Mouse (Mus musculus) spleen, adult 2 months (tissue): ENCODE data around the gene Mcm3. TPM values are rescaled to one million over a fixed set of nuclear protein-coding genes. Genes with fewer than 3 reads are reported as not detected.

Experiments used
- DNase-seq, 2 experiments: peaks; one replicate each; pipeline versions ENCODE4 v3.0.0 to v3.0.0-alpha.2; 2012 to 2021; ENCODE audit warnings: low spot score in 2 of 2, low read depth in 1 of 2
- H3K27ac ChIP-seq: fragments of 200-500 bp; 2 replicates; pipeline ENCODE4 v1.5.1; 2012; ENCODE audit warnings: low read length, inconsistent platforms; ENCODE audit not compliant: insufficient read depth
- H3K27me3 ChIP-seq: fragments of 200-500 bp; 2 replicates; pipeline ENCODE4 v1.6.1; 2012; ENCODE audit warnings: mild to moderate bottlenecking, moderate library complexity, low read length, inconsistent platforms; ENCODE audit not compliant: control insufficient read depth, insufficient read depth
- H3K36me3 ChIP-seq: fragments of 200-500 bp; 2 replicates; pipeline ENCODE4 v1.6.1; 2012; ENCODE audit warnings: mild to moderate bottlenecking, low read length, inconsistent platforms; ENCODE audit not compliant: control insufficient read depth, insufficient read depth
- H3K4me1 ChIP-seq: fragments of 200-500 bp; 2 replicates; pipeline ENCODE4 v1.6.1; 2011; ENCODE audit warnings: inconsistent platforms; ENCODE audit not compliant: control insufficient read depth, insufficient read depth, insufficient read length
- H3K4me3 ChIP-seq: fragments of 200-500 bp; 2 replicates; pipeline ENCODE4 v1.5.1; 2011; ENCODE audit warnings: mild to moderate bottlenecking, inconsistent platforms; ENCODE audit not compliant: insufficient read depth, insufficient read length; ENCODE audit errors: extremely low read depth
- CTCF ChIP-seq: fragments of 200-500 bp; IDR thresholded peaks from 2 replicates; pipeline ENCODE4 v1.5.1; 2011; ENCODE audit warnings: mild to moderate bottlenecking, inconsistent platforms; ENCODE audit not compliant: insufficient read depth, insufficient read length, insufficient replicate concordance; ENCODE audit errors: extremely low read depth
- POLR2A ChIP-seq: fragments of 200-500 bp; IDR thresholded peaks from 2 replicates; pipeline ENCODE4 v1.6.1; 2011; ENCODE audit warnings: low read depth, low read length, inconsistent platforms
- WGBS: fragments of 180-500 bp; shearing (Covaris S2); methylation state at CpG from one replicate; pipeline ENCODE4 v1.1.7; 2018; 5-methylcytosine and 5-hydroxymethylcytosine counted together
- polyA plus RNA-seq: library from polyadenylated mRNA; depleted of rRNA; stranded (reverse); fragments of >200 nt; gene quantifications from 2 replicates; pipeline ENCODE4 v1.2.3, GENCODE M21; 2012

Mcm3 gene
- polyA plus RNA-seq, 1 experiment = 22.6 TPM

- Histone ChIP-seq H3K4me1 (no peaks in the 10 kb centered on the region), H3K27ac (no peak overlapping the region), H3K27me3 (no peaks in the 10 kb centered on the region), H3K4me3 (no peak overlapping the region), H3K36me3 (no peaks in the 10 kb centered on the region)
- WGBS = 86% methylated on average over 7 of the region's 7 CpGs
- DNase-seq = no peak
- no peak for TF ChIP-seq POLR2A
- TF ChIP-seq CTCF = no peak
Measured at GRCm38 (mm10) chr1:20856924-20857902, 37.1 kb upstream of the Mcm3 start.

GRCm38 (mm10) chr1:20839911-20840310, 19.8 kb upstream of the Mcm3 start:
- WGBS = 65% methylated on average over 3 of the region's 3 CpGs

GRCm38 (mm10) chr1:20836551-20837125, 16.5 kb upstream of the Mcm3 start:
- H3K36me3 ChIP-seq = no peaks in the 10 kb centered on the region
- H3K27ac ChIP-seq = no peak overlapping the region
- H3K4me3 ChIP-seq = no peak overlapping the region
- no peak for DNase-seq
- WGBS = 90% methylated on average over 3 of the region's 3 CpGs
- TF ChIP-seq POLR2A (no peak), CTCF (no peak)
- no peaks in the 10 kb centered on the region for H3K4me1 ChIP-seq
- no peaks in the 10 kb centered on the region for H3K27me3 ChIP-seq

More at GRCm38 (mm10) chr1:20839911-20840310, 19.8 kb upstream of the Mcm3 start:
- Histone ChIP-seq H3K4me3 (no peak overlapping the region), H3K27ac (no peak overlapping the region), H3K27me3 (no peaks in the 10 kb centered on the region), H3K4me1 (no peaks in the 10 kb centered on the region), H3K36me3 (no peaks in the 10 kb centered on the region)
- DNase-seq = no peak
- TF ChIP-seq POLR2A = no peak

GRCm38 (mm10) chr1:20833141-20833511, 13.0 kb upstream of the Mcm3 start:
- WGBS = 85% methylated on average over 4 of the region's 4 CpGs
- no peak for DNase-seq
- Histone ChIP-seq H3K4me3 (no peak overlapping the region), H3K27ac (no peak overlapping the region), H3K27me3 (no peaks in the 10 kb centered on the region), H3K4me1 (no peaks in the 10 kb centered on the region), H3K36me3 (no peaks in the 10 kb centered on the region)
- TF ChIP-seq POLR2A = no peak
- no peak for TF ChIP-seq CTCF

- no peak for DNase-seq
- Histone ChIP-seq H3K27me3 (no peaks in the 10 kb centered on the region), H3K27ac (no peak overlapping the region), H3K36me3 (no peaks in the 10 kb centered on the region), H3K4me1 (no peaks in the 10 kb centered on the region), H3K4me3 (no peak overlapping the region)
- 88% methylated on average over 5 of the region's 5 CpGs for whole genome bisulfite sequencing
- no peak for TF ChIP-seq POLR2A
- no peak for TF ChIP-seq CTCF
Measured at GRCm38 (mm10) chr1:20832473-20833140, 12.5 kb upstream of the Mcm3 start.

- no peak for DNase-seq
- H3K36me3 ChIP-seq = no peaks in the 10 kb centered on the region
- no peak overlapping the region for H3K4me3 ChIP-seq
- 84% methylated on average over 1 of the region's 1 CpGs for WGBS
- no peaks in the 10 kb centered on the region for H3K4me1 ChIP-seq
- TF ChIP-seq POLR2A (no peak), CTCF (no peak)
- no peak overlapping the region for H3K27ac ChIP-seq
- no peaks in the 10 kb centered on the region for H3K27me3 ChIP-seq
Measured at GRCm38 (mm10) chr1:20830546-20830945, 10.4 kb upstream of the Mcm3 start.
